Mouse (Mus musculus): ENCODE data around the gene Elp5.
"Not testable (repeated sequence)": the region's sequence is repeated elsewhere in the genome, so short reads cannot be mapped to it uniquely, and the experiment has no call there.

Elp5 gene

GRCm38 (mm10) chr11:69982225-69982624 is at the start of gene Elp5:
Gene Elp5 (minus strand): TSS chr11:69982517.
- DNase-seq (ENCODE audit: extremely low spot score, low read depth, low spot score) = no peak

DNA sequence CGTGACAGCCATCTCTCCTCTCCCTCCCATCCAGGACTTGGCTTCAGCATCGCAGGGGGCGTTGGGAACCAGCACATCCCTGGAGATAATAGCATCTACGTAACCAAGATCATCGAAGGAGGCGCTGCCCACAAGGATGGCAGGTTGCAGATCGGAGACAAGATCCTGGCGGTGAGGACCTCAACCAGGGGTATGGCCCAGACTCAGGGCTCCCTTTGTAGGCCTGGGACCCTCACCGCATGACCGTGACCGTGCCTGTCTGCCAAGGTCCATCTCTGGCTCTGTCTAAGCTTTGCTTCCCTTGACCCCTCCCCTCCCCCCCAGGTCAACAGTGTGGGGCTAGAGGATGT is 49.0 kb upstream of the Elp5 start:
- DNase-seq (ENCODE audit: extremely low spot score, low read depth, low spot score) = no peak

DNA sequence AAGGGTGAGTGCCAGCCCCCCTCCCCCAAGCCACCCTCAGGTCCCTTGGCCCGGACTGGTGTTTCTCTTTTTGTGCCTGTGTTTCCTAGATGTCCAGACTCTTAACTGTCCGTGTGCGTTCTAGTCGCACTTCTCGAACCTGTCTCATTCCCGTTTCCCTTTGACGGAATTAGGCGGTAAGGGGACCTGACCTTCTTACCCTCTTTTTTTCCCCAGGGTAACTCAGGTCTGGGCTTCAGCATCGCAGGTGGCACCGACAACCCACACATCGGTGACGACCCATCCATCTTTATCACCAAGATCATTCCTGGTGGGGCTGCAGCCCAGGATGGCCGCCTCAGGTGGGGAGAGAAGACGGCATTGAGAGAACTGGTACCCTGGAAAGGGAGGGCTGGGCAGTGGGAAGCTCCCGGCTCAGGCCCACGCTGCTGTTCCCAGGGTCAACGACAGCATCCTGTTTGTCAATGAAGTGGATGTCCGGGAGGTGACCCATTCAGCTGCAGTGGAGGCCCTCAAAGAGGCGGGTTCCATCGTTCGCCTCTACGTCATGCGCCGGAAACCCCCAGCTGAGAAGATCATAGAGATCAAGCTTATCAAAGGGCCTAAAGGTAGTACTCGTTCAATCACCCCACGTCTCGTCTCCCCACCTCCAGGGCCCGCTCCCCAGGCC is 48.5 kb upstream of the Elp5 start:
- DNase-seq (ENCODE audit: extremely low spot score, low read depth, low spot score) = no peak

DNA sequence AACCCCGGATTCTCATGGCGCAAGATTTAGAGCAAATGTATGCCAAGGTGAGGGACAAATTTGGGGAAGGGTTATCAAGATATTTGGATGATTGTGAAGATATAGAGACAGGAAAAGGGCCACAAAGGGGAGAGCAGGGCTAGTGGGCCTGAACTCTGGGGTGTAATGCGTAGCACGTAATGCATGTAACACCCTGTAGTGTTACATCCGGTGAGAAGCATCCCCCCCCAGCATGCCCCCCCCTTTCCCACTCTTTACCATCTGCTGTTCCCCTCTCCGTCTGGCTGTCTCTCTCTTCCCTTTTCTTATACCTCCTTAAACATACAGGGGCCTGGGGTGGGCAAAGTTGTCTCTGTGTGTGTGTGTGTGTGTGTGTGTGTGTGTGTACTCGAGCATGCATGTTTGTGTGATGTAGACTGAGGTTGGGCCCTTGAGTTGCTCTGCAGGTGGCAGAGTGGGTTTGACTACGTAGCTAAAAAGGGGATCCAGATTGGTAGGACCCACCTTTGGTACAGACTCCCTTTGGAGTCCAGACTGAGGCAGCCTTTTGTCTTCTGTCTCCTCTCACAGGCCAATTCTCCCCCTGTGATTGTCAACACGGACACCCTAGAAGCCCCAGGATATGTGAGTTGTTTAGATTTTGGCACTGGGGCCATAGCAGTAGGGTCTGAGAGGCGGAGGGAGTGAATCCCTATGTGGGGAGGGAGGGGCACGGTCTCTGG is 47.7 kb upstream of the Elp5 start:
- no peak for DNase-seq (ENCODE audit: extremely low spot score, low read depth, low spot score)

GRCm38 (mm10) chr11:70029130-70029801 is 46.9 kb upstream of the Elp5 start:
- DNase-seq (ENCODE audit: extremely low spot score, low read depth, low spot score) = peak; percentile 70

GRCm38 (mm10) chr11:70028401-70029129 is 46.2 kb upstream of the Elp5 start:
- no peak for DNase-seq (ENCODE audit: extremely low spot score, low read depth, low spot score)

DNA sequence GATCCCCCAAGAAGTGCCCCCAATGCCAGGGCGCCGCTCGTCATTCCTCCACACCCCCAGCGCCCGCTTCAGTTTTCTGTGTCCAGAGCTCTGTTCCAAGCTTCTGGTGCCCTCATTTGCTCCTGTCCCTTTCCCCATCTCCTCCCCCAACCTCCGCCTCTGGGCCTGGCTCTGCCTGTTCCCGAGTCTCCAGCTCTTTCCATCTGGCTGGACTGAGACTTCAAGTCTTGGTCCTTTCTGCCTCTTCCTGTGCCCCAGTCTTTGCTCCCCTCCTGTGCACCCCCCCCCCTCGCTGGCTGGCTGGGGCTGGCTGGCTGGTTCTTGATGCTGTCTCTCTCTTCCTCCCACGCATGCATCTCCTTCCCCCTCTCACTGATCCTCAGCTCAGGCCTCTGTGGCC is 45.1 kb upstream of the Elp5 start:
- DNase-seq (ENCODE audit: extremely low spot score, low read depth, low spot score) = no peak

DNA sequence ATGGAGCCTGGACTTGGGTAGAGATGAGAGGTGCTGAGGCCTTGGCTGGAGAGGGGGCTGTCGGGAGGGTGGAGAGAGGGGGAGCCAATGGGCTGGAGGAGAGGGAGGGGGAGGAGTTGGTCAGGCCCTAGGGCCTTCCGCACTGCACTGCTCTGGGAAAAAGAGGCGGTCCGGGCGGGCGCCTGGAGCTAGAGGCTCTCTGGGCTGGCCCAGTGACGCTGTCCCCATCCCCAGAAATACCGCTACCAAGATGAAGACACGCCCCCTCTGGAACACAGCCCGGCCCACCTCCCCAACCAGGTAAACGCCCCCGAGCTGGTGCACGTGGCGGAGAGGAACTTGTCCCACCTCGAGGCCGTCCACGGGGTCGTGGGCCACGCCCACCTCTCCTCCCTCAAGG is 44.4 kb upstream of the Elp5 start:
- DNase-seq (ENCODE audit: extremely low spot score, low read depth, low spot score) = no peak

DNA sequence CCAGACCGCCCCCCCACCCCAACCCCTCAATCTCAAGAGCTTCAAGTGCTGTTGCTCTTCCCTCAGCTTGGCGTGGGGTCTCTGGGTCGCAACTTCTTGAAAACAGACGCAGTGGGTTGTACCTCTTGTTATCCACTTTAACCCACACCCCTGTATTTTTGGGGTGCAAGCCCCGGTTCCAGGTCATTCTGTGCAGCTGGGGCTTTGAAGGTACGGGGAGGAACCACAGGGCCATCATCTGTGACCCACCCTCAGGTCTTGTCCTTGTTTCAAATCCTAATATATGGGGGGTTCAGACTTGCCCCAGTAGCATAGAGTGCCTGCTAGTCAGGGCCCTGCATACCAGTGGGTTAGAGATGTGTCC is 41.8 kb upstream of the Elp5 start:
- DNase-seq (ENCODE audit: extremely low spot score, low read depth, low spot score) = no peak

- no peak for DNase-seq (ENCODE audit: extremely low spot score, low read depth, low spot score)
Measured at GRCm38 (mm10) chr11:70023481-70024150, 41.3 kb upstream of the Elp5 start.

- DNase-seq (ENCODE audit: extremely low spot score, low read depth, low spot score) = peak; percentile 91
Measured at GRCm38 (mm10) chr11:70021264-70022132, 39.2 kb upstream of the Elp5 start.

GRCm38 (mm10) chr11:70020731-70021263 is 38.5 kb upstream of the Elp5 start:
- DNase-seq (ENCODE audit: extremely low spot score, low read depth, low spot score) = no peak

GRCm38 (mm10) chr11:70020022-70020631 is 37.8 kb upstream of the Elp5 start:
- DNase-seq (ENCODE audit: extremely low spot score, low read depth, low spot score) = no peak

GRCm38 (mm10) chr11:70019495-70020021 is 37.2 kb upstream of the Elp5 start:
- no peak for DNase-seq (ENCODE audit: extremely low spot score, low read depth, low spot score)

DNA sequence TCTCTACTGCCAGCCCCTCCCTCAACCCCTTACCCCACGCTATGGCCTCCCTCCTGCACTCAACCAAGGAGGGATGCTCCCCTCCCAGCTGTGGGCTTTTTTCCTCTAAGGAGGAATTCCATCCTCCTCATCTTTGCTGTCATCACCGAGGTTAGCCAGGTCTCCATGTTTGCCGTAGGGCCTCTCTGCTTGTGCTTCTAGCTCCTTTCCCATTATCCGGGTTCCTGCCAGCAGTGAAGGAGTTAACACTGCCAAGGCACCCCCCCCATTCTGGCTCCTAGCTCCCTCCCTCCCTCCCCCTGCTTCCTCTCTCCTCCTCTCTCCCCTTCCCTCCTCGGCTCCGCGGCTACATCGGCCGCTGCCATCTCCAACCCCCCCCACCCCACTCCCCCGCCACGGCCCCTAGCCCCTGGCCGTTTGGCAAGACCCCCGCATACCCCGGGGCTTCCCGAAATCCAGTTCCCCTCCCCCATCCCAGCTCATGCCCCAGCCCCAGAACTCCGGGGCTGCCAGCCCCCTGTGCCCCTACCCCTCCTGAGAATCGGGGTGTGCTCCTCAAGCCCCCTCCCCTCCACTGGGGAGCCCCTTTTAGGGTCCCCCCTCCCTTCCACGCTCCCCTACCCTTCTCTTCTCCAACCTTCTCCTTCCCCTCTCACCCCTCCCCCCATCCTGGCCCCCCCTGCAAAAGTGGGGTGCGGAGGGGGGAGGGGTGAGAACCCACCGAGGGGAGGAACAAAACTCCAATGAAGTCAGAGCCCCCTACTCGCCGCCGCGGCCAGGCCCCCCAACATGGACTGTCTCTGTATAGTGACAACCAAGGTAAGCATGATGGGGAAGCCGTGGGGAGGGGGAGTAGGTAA is 36.0 kb upstream of the Elp5 start:
- DNase-seq (ENCODE audit: extremely low spot score, low read depth, low spot score) = no peak

- DNase-seq (ENCODE audit: extremely low spot score, low read depth, low spot score) = no peak
Measured at GRCm38 (mm10) chr11:70017199-70017767, 35.0 kb upstream of the Elp5 start.

- DNase-seq (ENCODE audit: extremely low spot score, low read depth, low spot score) = no peak
Measured at GRCm38 (mm10) chr11:70016669-70017068, 34.4 kb upstream of the Elp5 start, which contains the start of gene Dlg4. Gene Dlg4 (plus strand): TSS chr11:70016942.

GRCm38 (mm10) chr11:70016177-70016576 is 33.9 kb upstream of the Elp5 start:
- DNase-seq (ENCODE audit: extremely low spot score, low read depth, low spot score) = not testable (repeated sequence)
